Mouse (Mus musculus): Measurements from ENCODE around the gene Shprh.
"Not testable (repeated sequence)": the region's sequence is repeated elsewhere in the genome, so short reads cannot be mapped to it uniquely, and the experiment has no call there.

The Shprh gene

GRCm38 (mm10) chr10:11248210-11248609 lies 99.0 kb downstream of the Shprh start:
- DNase-seq (ENCODE audit: low spot score), result no peak

DNA sequence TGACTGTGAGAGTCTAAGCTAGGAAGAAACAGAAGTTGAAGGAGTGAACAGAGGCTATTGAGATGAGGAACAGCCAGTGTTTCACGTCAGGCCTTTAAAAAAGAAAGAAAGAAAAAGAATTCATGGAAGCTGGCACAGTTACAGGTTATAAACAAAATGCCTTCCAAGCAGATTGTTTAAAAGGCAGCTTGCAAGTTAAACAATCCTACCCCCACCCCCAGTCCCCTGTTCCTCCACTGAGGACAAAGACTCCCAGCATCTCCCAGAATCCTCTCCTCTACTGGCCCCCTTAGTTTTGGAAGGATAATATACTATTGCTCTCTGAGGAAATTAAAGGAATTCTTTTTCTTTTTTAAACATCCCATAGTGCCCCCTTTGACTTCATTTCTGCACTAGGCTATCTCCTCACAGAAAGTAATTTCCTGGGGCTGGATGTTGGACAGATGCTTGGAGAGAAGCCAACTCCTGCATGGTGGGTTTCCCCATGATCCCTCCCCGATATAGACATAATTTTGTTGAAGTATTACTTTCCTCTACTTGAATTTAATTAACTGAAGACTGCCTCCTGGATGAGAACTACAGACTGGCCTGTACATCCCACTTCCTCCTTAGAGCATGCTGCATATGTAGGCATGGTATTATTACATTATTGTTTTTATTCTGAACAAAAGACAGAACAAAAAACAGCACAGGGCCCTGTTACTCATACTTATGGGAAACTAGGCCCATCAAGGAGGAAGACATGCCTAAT lies 101.2 kb downstream of the Shprh start:
- DNase-seq (ENCODE audit: low spot score), result no peak

DNA sequence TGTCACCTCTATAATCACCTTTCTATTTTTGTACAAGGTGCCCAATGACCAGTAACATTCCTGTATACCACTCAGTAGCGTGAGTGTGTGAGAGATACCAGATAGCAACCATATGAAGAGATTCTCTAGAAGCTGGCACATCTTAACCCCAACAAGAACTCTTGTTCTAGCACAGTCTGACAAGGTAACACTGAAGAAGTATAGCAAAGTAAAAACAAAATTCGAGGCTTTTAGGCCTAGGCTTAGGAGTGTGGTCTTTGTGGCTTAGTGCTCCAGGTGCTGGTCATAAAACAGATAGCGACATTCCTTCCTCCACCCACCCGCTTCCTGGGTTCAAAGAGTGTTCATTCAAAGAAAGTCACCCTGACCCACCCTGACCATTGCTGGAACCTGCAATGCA lies 104.4 kb downstream of the Shprh start:
- not testable (repeated sequence) for DNase-seq (ENCODE audit: low spot score)

- DNase-seq (ENCODE audit: low spot score), result no peak
Observed at GRCm38 (mm10) chr10:11260119-11260518, 110.9 kb downstream of the Shprh start.

DNA sequence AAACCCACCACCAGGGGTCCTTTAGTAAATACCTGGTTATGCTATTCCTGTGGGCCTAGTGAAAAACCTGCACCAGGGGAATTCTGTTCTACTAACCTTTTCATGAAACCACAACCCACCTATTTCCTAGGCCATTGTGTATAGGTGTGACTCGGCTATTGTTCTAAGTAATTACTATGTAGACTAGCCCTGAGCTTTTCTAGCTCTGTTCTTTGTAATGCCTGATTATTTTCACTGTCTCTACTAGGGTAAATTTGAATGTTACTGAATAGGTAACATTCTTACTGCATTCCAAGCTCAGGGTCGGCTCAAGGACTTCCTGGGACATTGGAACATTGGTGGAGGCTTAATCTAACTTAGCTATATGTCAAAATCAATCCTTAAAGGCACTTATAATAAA lies 113.1 kb downstream of the Shprh start:
- not testable (repeated sequence) for DNase-seq (ENCODE audit: low spot score)

DNA sequence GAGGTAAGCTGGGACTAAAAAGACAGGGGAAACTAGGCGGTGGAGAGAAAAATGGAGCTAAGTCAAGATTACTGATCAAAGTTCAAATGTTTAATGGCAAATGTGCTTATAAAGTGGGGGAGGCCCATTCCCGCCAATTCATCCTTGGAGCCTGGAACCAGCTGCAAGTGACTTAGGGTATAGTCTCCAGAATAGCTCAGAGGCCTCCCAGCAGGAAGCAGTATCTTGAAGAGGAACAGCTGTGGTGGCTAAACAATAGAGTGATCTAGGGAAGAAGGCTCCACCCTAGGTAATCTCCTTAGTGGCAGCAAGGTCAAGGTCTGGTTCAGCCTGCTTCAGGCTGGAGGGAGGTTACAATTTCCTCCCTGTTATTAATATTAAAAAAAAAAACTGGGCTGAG lies 114.6 kb downstream of the Shprh start:
- not testable (repeated sequence) for DNase-seq (ENCODE audit: low spot score)
